Mouse (Mus musculus) thymus, adult 2 months (tissue): ENCODE measurements around the gene Gm13289.
"Not testable (repeated sequence)": the region's sequence is repeated elsewhere in the genome, so short reads cannot be mapped to it uniquely, and the experiment has no call there.

ENCODE experiments used
- CTCF ChIP-seq: fragments of 200-500 bp; IDR thresholded peaks from 2 replicates; pipeline ENCODE4 v1.5.1; 2012; ENCODE audit warnings: mild to moderate bottlenecking, control low read depth, low read length, moderate library complexity, borderline replicate concordance; ENCODE audit not compliant: control insufficient read depth, poor library complexity, insufficient read depth; ENCODE audit errors: extremely low read depth
- POLR2A ChIP-seq: fragments of 200-500 bp; IDR thresholded peaks from 2 replicates; pipeline ENCODE4 v1.6.1; 2012; ENCODE audit warnings: mild to moderate bottlenecking, low read length, control low read depth, moderate library complexity; ENCODE audit not compliant: control insufficient read depth, poor library complexity, insufficient read depth; ENCODE audit errors: extremely low read depth

GRCm38 (mm10) chr4:88763384-88764018, 13.2 kb upstream of the Gm13289 start:
- TF ChIP-seq CTCF = peak; percentile 43; the same call in 1 of the 2 replicates
- TF ChIP-seq POLR2A = not testable (repeated sequence)
